Mouse (Mus musculus): ENCODE measurements around the gene Edrf1. TPM values are rescaled to one million over a fixed set of nuclear protein-coding genes. Genes with fewer than 3 reads are reported as not detected.

Edrf1 gene
- polyA plus RNA-seq, 1 experiment = 12.0 TPM

DNA sequence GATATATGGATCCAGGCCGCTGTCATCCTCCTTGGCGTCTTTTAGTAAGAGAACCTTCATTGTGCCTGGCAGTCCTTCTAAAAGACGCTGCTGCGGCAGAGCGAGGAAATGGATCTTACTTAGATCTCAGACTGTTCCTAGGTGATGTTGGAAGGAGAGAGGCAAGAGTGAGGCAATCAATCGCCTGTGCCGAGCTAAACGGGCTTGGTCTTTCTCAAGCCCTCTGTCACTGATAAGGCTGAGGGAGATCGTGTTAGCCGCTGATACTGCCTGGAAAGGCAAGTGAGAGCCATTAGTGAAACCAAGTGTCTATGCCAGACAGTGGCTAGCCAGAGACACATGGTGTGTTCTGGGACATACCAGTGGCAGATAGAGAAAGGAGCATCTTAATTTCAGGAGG is 65.0 kb downstream of the Edrf1 start:
- 0 out of 2 replicates have a peak, but pooled peaks cover 1% of the 10 kb centered on the region for H3K36me3 ChIP-seq (ENCODE audit: control insufficient read depth, insufficient read depth, low read length)
- H3K27me3 ChIP-seq (ENCODE audit: control insufficient read depth, insufficient read depth, low read length) = no peaks in the 10 kb centered on the region
- no peak overlapping the region for H3K27ac ChIP-seq (ENCODE audit: control insufficient read depth, insufficient read depth, low read depth, low read length)
- peaks cover 2% of the 10 kb centered on the region; the same call in 1 of the 2 replicates for H3K4me1 ChIP-seq (ENCODE audit: control insufficient read depth, insufficient read depth, low read length)
- TF ChIP-seq POLR2A (IDR thresholded peaks at IDR 0.05; ENCODE audit: control insufficient read depth, low read depth, low read length) (no peak), CTCF (IDR thresholded peaks at IDR 0.05; ENCODE audit: control insufficient read depth, insufficient read depth, insufficient replicate concordance, low read depth, low read length) (no peak)
- H3K4me3 ChIP-seq (ENCODE audit: control insufficient read depth, low read depth, low read length) = no peak overlapping the region

DNA sequence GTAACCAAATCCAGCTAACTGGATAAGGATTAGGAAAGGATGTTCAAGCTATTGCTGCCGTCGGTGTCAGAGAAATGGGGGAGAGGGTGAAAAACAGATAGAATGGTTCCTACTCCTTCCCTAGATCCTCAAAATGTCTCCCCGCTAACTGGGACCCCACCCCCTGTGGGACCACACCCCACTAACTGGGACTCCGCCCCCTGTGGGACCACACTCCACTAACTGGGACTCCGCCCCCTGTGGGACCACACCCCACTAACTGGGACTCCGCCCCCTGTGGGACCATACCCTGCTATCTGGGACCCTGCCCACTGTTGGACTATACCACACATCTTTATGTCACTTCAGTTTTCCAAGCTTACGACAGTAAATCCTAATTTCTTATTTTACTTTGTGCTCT is 66.6 kb downstream of the Edrf1 start:
- no peak for TF ChIP-seq CTCF (IDR thresholded peaks at IDR 0.05; ENCODE audit: control insufficient read depth, insufficient read depth, insufficient replicate concordance, low read depth, low read length)
- TF ChIP-seq POLR2A (IDR thresholded peaks at IDR 0.05; ENCODE audit: control insufficient read depth, low read depth, low read length) = no peak
- H3K36me3 ChIP-seq (ENCODE audit: control insufficient read depth, insufficient read depth, low read length) = no peaks in the 10 kb centered on the region
- H3K27ac ChIP-seq (ENCODE audit: control insufficient read depth, insufficient read depth, low read depth, low read length) = no peak overlapping the region
- H3K27me3 ChIP-seq (ENCODE audit: control insufficient read depth, insufficient read depth, low read length) = no peaks in the 10 kb centered on the region
- peaks cover 2% of the 10 kb centered on the region; the same call in 1 of the 2 replicates for H3K4me1 ChIP-seq (ENCODE audit: control insufficient read depth, insufficient read depth, low read length)
- H3K4me3 ChIP-seq (ENCODE audit: control insufficient read depth, low read depth, low read length) = no peak overlapping the region

DNA sequence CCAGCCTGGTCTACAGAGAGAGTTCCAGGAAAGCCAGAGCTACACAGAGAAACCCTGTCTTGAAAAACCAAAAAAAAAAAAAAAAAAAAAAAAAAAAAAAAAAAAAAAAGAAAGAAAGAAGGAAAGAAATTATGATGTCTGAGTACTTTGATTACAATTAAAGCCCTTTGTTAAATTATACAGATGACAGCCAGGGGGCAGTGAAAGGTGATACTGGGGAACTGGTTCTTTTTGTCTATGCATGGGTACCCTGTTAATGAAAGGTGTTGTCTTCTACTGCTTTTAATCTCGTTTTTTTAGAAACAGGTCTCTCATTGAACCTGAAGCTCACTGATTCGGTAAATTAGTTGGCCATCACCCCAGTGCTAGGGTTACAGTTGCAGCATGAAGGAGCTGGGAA is 70.0 kb downstream of the Edrf1 start:
- no peaks in the 10 kb centered on the region for H3K36me3 ChIP-seq (ENCODE audit: control insufficient read depth, insufficient read depth, low read length)
- no peaks in the 10 kb centered on the region for H3K27me3 ChIP-seq (ENCODE audit: control insufficient read depth, insufficient read depth, low read length)
- H3K4me1 ChIP-seq (ENCODE audit: control insufficient read depth, insufficient read depth, low read length) = peaks cover 2% of the 10 kb centered on the region; the same call in 1 of the 2 replicates
- no peak overlapping the region for H3K4me3 ChIP-seq (ENCODE audit: control insufficient read depth, low read depth, low read length)
- no peak overlapping the region for H3K27ac ChIP-seq (ENCODE audit: control insufficient read depth, insufficient read depth, low read depth, low read length)
- TF ChIP-seq CTCF (IDR thresholded peaks at IDR 0.05; ENCODE audit: control insufficient read depth, insufficient read depth, insufficient replicate concordance, low read depth, low read length) (no peak), POLR2A (IDR thresholded peaks at IDR 0.05; ENCODE audit: control insufficient read depth, low read depth, low read length) (no peak)

DNA sequence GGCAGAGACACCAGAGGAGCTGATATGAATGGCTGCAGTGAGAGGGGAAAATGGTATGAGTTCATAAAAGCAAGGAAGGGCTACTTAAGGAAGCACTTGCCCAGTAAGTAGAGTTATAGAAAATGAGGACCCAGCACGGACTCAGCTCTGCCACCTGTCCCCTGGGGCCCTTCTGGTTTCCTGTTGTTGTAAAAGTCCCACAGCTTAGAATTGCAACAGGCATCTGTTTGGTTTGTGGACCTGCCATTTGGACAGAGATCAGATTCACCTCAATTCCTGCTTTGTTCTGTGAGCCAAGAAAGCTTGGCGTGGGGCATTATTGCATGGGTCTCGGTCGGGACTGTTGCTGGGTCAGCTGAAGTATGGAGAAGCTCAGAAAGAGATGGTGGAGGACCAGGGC is 78.0 kb downstream of the Edrf1 start:
- Histone ChIP-seq H3K27ac (ENCODE audit: control insufficient read depth, insufficient read depth, low read depth, low read length) (no peak overlapping the region; the same call in 1 of the 2 replicates), H3K36me3 (ENCODE audit: control insufficient read depth, insufficient read depth, low read length) (peaks cover 7% of the 10 kb centered on the region), H3K27me3 (ENCODE audit: control insufficient read depth, insufficient read depth, low read length) (no peaks in the 10 kb centered on the region), H3K4me1 (ENCODE audit: control insufficient read depth, insufficient read depth, low read length) (no peaks in the 10 kb centered on the region; the same call in 1 of the 2 replicates), H3K4me3 (ENCODE audit: control insufficient read depth, low read depth, low read length) (no peak overlapping the region)
- TF ChIP-seq CTCF (IDR thresholded peaks at IDR 0.05; ENCODE audit: control insufficient read depth, insufficient read depth, insufficient replicate concordance, low read depth, low read length) (no peak), POLR2A (IDR thresholded peaks at IDR 0.05; ENCODE audit: control insufficient read depth, low read depth, low read length) (no peak)

DNA sequence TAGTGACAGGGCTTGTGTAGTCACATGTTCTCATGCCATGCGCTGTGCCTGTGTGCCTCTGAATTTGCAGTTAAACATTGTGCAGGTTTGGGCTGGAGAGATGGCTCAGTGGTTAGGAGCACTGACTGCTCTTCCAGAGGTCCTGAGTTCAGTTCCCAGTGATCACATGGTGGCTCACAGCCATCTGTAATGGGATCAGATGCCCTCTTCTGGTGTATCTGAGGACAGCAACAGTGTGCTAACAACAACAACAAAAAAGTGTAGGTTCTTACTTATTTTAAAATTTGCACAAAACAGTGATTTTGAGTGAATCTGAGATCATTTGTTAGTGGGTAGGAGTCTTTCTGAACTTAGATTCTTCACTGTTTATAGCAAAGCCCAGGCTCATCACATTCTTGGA is 81.2 kb downstream of the Edrf1 start:
- H3K36me3 ChIP-seq (ENCODE audit: control insufficient read depth, insufficient read depth, low read length) = peaks cover 12% of the 10 kb centered on the region
- TF ChIP-seq POLR2A (IDR thresholded peaks at IDR 0.05; ENCODE audit: control insufficient read depth, low read depth, low read length) (no peak), CTCF (IDR thresholded peaks at IDR 0.05; ENCODE audit: control insufficient read depth, insufficient read depth, insufficient replicate concordance, low read depth, low read length) (no peak)
- H3K27ac ChIP-seq (ENCODE audit: control insufficient read depth, insufficient read depth, low read depth, low read length) = no peak overlapping the region
- H3K4me3 ChIP-seq (ENCODE audit: control insufficient read depth, low read depth, low read length) = no peak overlapping the region
- H3K4me1 ChIP-seq (ENCODE audit: control insufficient read depth, insufficient read depth, low read length) = no peaks in the 10 kb centered on the region; the same call in 1 of the 2 replicates
- H3K27me3 ChIP-seq (ENCODE audit: control insufficient read depth, insufficient read depth, low read length) = no peaks in the 10 kb centered on the region

DNA sequence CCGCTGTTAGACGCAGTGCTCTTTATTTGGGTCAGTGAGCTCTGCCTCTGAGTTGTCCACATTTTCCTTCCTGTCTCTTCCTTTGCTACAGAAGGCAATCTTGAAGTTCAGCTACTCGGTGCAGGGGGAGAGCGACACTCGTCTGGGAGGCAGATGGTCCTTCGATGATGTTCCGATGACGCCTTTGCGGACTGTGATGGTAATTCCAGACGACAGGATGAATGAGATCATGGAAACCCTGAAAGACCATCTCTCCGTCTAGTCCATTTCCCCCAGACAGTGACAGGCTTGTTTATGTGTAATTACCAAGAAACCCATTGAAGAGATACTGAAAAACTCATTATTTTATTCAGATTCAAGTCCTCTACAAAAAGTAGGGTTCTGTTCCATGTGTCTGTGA is 83.3 kb downstream of the Edrf1 start:
- H3K4me1 ChIP-seq (ENCODE audit: control insufficient read depth, insufficient read depth, low read length) = no peaks in the 10 kb centered on the region; the same call in 1 of the 2 replicates
- TF ChIP-seq CTCF (IDR thresholded peaks at IDR 0.05; ENCODE audit: control insufficient read depth, insufficient read depth, insufficient replicate concordance, low read depth, low read length) = no peak
- no peak for TF ChIP-seq POLR2A (IDR thresholded peaks at IDR 0.05; ENCODE audit: control insufficient read depth, low read depth, low read length)
- H3K36me3 ChIP-seq (ENCODE audit: control insufficient read depth, insufficient read depth, low read length) = peaks cover 12% of the 10 kb centered on the region
- H3K4me3 ChIP-seq (ENCODE audit: control insufficient read depth, low read depth, low read length) = no peak overlapping the region
- no peaks in the 10 kb centered on the region for H3K27me3 ChIP-seq (ENCODE audit: control insufficient read depth, insufficient read depth, low read length)
- peak overlapping the region; percentile 43 for H3K27ac ChIP-seq (ENCODE audit: control insufficient read depth, insufficient read depth, low read depth, low read length)

Other genes with a start within 250 kb of the Edrf1 start
- gene Tex36, start 35.4 kb upstream of the Edrf1 start, polyA plus RNA-seq (2012; rRNA removed) = 119 and 137 TPM in 2 replicates
- gene Mmp21, start 42.5 kb downstream of the Edrf1 start, polyA plus RNA-seq (2012; rRNA removed) = not detected in 2 replicates
- gene Bccip, start 71.8 kb downstream of the Edrf1 start, polyA plus RNA-seq (2012; rRNA removed) = 13.7 and 14.0 TPM in 2 replicates
- 8.8 and 10.8 TPM in 2 replicates for gene Uros, start 72.5 kb downstream of the Edrf1 start, polyA plus RNA-seq (2012; rRNA removed)
- 202 and 217 TPM in 2 replicates for gene Fank1, start 139.3 kb downstream of the Edrf1 start, polyA plus RNA-seq (2012; rRNA removed)
- 29.5 and 32.9 TPM in 2 replicates for gene Dhx32, start 145.2 kb downstream of the Edrf1 start, polyA plus RNA-seq (2012; rRNA removed)